Mouse (Mus musculus) left cerebral cortex, postnatal 10 days (tissue): ENCODE measurements around the gene Lrrn2. TPM values are rescaled to one million over a fixed set of nuclear protein-coding genes. Genes with fewer than 3 reads are reported as not detected.
A peak's percentile ranks its signal among the peaks of the same experiment; 100 is the strongest.
"Not testable (repeated sequence)": the region's sequence is repeated elsewhere in the genome, so short reads cannot be mapped to it uniquely, and the experiment has no call there.

Experiments
- DNase-seq, 2 experiments: peaks; one replicate each; pipeline ENCODE4 v3.0.0; 2021 to 2022; ENCODE audit warnings: low spot score in 2 of 2, mixed read lengths in 1 of 2; ENCODE audit errors: extremely low spot score in 1 of 2
- intact Hi-C: fragments of 180-260 bp; cut with DNase I; formaldehyde crosslinking; loops from one replicate; pipeline ENCODE4 v1.15.1; 2025
- microRNA-seq: library from miRNA; unstranded; fragments of <30 nt; microRNA quantifications from one replicate; pipeline ENCODE4 v1.2.0, GENCODE M21; 2022
- total RNA-seq, 2 experiments: library from RNA; stranded (reverse); gene quantifications; 2 replicates each; pipeline ENCODE4 v1.2.3; 2021

The Lrrn2 gene
- total RNA-seq, 2 experiments from 2014 or later, result 106 to 111 TPM

- peak; percentile 74 to 79 for DNase-seq
- intact Hi-C loops, result loop anchor here (2.0 kb wide), 1 partner anchor 224 kb away; no protein-coding TSS in a partner anchor
Measured at GRCm38 (mm10) chr1:132982728-132983127, 102.7 kb downstream of the Lrrn2 start.

- intact Hi-C loops, DNase-seq: not testable (repeated sequence)
Measured at GRCm38 (mm10) chr1:132988556-132989459, 108.7 kb downstream of the Lrrn2 start.

Small RNAs within 50 kb of the gene (microRNA-seq; reads per million reads assigned to microRNA genes)
- gene Gm44300, result not detected

Other genes starting within 250 kb of the Lrrn2 start
- 100 to 1,000 TPM; 125 to 134 TPM for gene Nfasc, start 138.5 kb upstream of the Lrrn2 start, total RNA-seq
- 10 to 100 TPM; 78.7 to 82.2 TPM for gene Mdm4, start 150.3 kb downstream of the Lrrn2 start, total RNA-seq
- 10 to 100 TPM; 27.3 to 28.6 TPM for gene Pik3c2b, start 165.4 kb downstream of the Lrrn2 start, total RNA-seq